Mouse (Mus musculus) heart, embryonic 16.5 days (tissue): ENCODE measurements around the gene Bmp7. TPM values are rescaled to one million over a fixed set of nuclear protein-coding genes. Genes with fewer than 3 reads are reported as not detected.

Experiments
- ATAC-seq: fragments of 200-750 bp; cut with Nextera tagmentation; replicated peaks from 2 replicates; pipeline ENCODE4 v1.8.0; 2017; ENCODE audit warnings: moderate number of reproducible peaks; ENCODE audit not compliant: insufficient read depth, low FRiP score; ENCODE audit errors: extremely low read depth
- H3K27ac ChIP-seq: fragments of 300-500 bp; sonication (generic); 2 replicates; pipeline ENCODE4 v1.5.1; 2014; ENCODE audit warnings: mild to moderate bottlenecking, low read length, control low read depth, moderate library complexity
- H3K27me3 ChIP-seq: fragments of 300-500 bp; sonication (generic); 2 replicates; pipeline ENCODE4 v1.6.1; 2014; ENCODE audit warnings: low read length, mixed read lengths; ENCODE audit not compliant: control insufficient read depth, insufficient read depth
- H3K36me3 ChIP-seq: fragments of 300-500 bp; sonication (generic); 2 replicates; pipeline ENCODE4 v1.6.1; 2014; ENCODE audit not compliant: control insufficient read depth, insufficient read depth
- H3K4me1 ChIP-seq: fragments of 300-500 bp; sonication (generic); 2 replicates; pipeline ENCODE4 v1.6.1; 2014; ENCODE audit warnings: low read length, mixed read lengths; ENCODE audit not compliant: control insufficient read depth, insufficient read depth
- H3K4me2 ChIP-seq: fragments of 300-500 bp; sonication (generic); 2 replicates; pipeline ENCODE4 v1.6.1; 2014; ENCODE audit warnings: low read depth, mild to moderate bottlenecking, control low read depth, low read length
- H3K4me3 ChIP-seq: fragments of 300-500 bp; sonication (generic); 2 replicates; pipeline ENCODE4 v1.5.1; 2014; ENCODE audit warnings: mild to moderate bottlenecking, control low read depth, low read length
- H3K9ac ChIP-seq: fragments of 300-500 bp; sonication (generic); 2 replicates; pipeline ENCODE4 v1.6.1; 2014; ENCODE audit warnings: low read length, control low read depth
- H3K9me3 ChIP-seq: fragments of 300-500 bp; sonication (generic); replicated peaks from 2 replicates; pipeline ENCODE4 v1.6.1; 2016; ENCODE audit warnings: low read length; ENCODE audit not compliant: control insufficient read depth
- WGBS: fragments of 180-500 bp; shearing (Covaris S2); extraction: QIAGEN DNeasy Blood & Tissue Kit; methylation state at CpG from one replicate; pipeline ENCODE4 v1.1.7; 2014; 5-methylcytosine and 5-hydroxymethylcytosine counted together
- polyA plus RNA-seq: library from polyadenylated mRNA; unstranded; fragments of >200 nt; fragmentation: Nextera tagmentation; extraction: Ambion mirVana; gene quantifications from 2 replicates; pipeline ENCODE4 v1.2.1, GENCODE M21; 2015

Bmp7 gene
- polyA plus RNA-seq, 1 experiment from 2014 or later = 33.3 TPM

DNA sequence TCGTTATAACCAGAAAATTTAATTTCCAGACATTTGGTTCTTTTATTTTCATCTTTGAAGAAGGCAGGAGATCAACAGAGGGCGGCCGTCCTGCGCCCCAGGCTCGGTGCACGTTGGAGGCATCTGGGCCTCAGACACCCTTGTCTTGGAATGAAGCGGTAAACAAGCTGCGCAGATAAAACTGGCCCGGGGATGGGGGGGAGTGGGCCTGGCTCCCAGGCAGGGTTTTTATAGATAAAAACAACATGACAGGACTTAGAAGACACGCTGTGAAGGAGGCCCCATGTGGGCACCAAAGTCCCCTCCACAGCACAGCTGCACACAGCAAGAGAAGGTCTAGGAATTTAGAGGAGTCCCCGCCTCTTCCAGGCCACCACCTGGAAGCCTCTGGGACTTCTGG lies 10.6 kb upstream of the Bmp7 start:
- no peak overlapping the region for H3K4me3 ChIP-seq
- 23% methylated on average over 11 of the region's 11 CpGs for WGBS
- no peak for ATAC-seq

DNA sequence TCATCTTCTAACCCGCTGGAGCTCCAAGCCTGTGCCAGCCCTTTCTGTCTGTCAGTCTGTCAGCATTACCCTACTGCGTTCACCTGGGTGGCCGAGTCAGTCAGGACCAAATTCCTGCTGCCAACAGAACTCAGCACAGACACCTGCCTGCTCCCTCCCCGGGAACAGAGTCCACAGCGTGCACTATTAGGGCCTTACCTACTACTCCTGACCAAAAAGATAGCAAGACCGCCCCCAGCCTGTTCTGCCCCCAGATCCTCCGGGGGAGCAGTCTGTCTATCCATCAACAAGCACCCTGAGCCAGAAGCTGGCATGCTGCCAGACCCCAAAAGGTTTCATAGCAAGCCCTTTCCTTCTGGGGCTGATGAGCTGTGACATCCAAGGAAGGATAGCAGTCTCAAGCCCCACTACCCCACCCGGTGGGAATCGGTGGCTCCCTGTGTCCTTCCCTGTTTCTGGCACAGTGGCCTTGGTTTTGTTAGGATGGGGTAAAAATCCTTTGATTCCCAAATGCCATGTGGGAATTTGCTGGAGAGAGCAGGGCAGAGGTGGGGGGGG lies 10.1 kb upstream of the Bmp7 start:
- H3K9ac ChIP-seq = peak overlapping the region; percentile 50
- no peak for ATAC-seq

More for the DNA sequence above, 10.6 kb upstream of the Bmp7 start:
- H3K4me1 ChIP-seq = peaks cover 17% of the 10 kb centered on the region
- 0 out of 2 replicates have a peak, but pooled peaks cover 3% of the 10 kb centered on the region for H3K9me3 ChIP-seq
- no peaks in the 10 kb centered on the region for H3K36me3 ChIP-seq
- no peak overlapping the region; the same call in 1 of the 2 replicates for H3K27ac ChIP-seq
- H3K9ac ChIP-seq = no peak overlapping the region
- no peaks in the 10 kb centered on the region for H3K27me3 ChIP-seq
- H3K4me2 ChIP-seq = no peak overlapping the region

DNA sequence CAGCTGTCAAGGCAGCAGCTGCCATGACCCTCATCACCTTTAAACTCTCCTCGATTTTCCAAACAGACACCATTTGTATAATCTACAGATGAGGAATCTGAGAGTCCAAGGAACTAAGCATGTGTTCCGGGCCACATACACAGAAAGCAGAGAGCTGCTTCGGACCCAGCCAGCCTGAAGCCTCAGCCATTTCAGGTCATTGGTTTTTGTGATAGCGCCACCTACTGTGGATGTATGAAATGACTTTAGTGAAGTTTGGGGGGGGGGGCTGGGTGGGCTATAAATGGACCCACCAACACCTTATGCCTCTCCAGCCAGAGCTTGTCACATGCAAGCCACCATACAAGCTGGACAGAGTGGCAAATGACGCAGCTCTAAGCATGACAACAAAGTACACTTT lies 8.9 kb upstream of the Bmp7 start:
- ATAC-seq = no peak
- Histone ChIP-seq H3K9me3 (0 out of 2 replicates have a peak, but pooled peaks cover 3% of the 10 kb centered on the region), H3K27ac (no peak overlapping the region), H3K27me3 (no peaks in the 10 kb centered on the region; the same call in 1 of the 2 replicates), H3K9ac (0 out of 2 replicates have a peak overlapping the region, but pooled peaks have one; percentile 29), H3K36me3 (no peaks in the 10 kb centered on the region), H3K4me3 (no peak overlapping the region), H3K4me2 (no peak overlapping the region), H3K4me1 (peaks cover 17% of the 10 kb centered on the region)
- 31% methylated on average over 5 of the region's 5 CpGs for WGBS

More for the DNA sequence above, 10.1 kb upstream of the Bmp7 start:
- 44% methylated on average over 9 of the region's 9 CpGs for WGBS
- Histone ChIP-seq H3K27ac (no peak overlapping the region; the same call in 1 of the 2 replicates), H3K9me3 (0 out of 2 replicates have a peak, but pooled peaks cover 3% of the 10 kb centered on the region), H3K36me3 (no peaks in the 10 kb centered on the region), H3K4me2 (no peak overlapping the region), H3K27me3 (no peaks in the 10 kb centered on the region; the same call in 1 of the 2 replicates), H3K4me1 (peaks cover 17% of the 10 kb centered on the region), H3K4me3 (no peak overlapping the region)

DNA sequence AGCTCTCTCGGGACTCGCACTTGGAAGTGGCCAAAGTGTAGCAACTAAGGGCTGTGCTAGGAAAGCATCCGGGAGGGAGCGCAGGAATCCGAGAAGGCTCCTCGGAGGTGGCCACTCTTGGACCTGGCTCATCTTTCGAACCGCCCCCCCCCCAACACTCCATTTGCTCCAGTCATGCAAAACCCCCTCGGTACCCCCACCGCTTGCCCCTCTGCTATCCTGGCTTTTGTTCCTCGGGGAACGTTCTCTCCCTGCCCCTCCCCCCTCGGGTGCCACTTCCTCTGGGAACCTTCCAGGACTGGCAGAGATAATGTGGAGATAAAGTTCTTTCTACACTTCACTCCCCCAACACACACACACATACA lies 660 bp upstream of the Bmp7 start:
- H3K9ac ChIP-seq = peak overlapping the region; percentile 86
- no peaks in the 10 kb centered on the region for H3K36me3 ChIP-seq
- ATAC-seq = no peak
- H3K27me3 ChIP-seq = peaks cover 27% of the 10 kb centered on the region
- H3K4me3 ChIP-seq = peak overlapping the region; percentile 79
- H3K27ac ChIP-seq = 0 out of 2 replicates have a peak overlapping the region, but pooled peaks have one; percentile 94
- WGBS = 2% methylated on average over 12 of the region's 13 CpGs
- H3K9me3 ChIP-seq = no peaks in the 10 kb centered on the region
- peak overlapping the region; percentile 90 for H3K4me2 ChIP-seq
- H3K4me1 ChIP-seq = peaks cover 21% of the 10 kb centered on the region

DNA sequence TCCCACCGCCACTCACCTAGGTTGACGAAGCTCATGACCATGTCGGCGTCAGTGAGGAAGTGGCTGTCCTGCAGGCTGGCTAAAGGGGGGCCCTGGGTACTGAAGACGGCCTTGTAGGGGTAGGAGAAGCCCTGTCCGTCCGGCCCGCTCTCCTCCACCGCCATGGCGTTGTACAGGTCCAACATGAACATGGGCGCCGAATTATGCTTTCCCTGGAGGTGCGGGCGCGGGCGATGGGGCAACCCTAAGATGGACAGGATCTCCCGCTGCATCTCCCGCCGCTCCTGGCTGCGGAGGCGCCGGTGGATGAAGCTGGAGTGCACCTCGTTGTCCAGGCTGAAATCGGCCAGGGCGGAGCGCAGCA lies 500 bp downstream of the Bmp7 start:
- ATAC-seq = no peak
- 0% methylated on average over 26 of the region's 26 CpGs for WGBS
- peaks cover 32% of the 10 kb centered on the region for H3K4me1 ChIP-seq

DNA sequence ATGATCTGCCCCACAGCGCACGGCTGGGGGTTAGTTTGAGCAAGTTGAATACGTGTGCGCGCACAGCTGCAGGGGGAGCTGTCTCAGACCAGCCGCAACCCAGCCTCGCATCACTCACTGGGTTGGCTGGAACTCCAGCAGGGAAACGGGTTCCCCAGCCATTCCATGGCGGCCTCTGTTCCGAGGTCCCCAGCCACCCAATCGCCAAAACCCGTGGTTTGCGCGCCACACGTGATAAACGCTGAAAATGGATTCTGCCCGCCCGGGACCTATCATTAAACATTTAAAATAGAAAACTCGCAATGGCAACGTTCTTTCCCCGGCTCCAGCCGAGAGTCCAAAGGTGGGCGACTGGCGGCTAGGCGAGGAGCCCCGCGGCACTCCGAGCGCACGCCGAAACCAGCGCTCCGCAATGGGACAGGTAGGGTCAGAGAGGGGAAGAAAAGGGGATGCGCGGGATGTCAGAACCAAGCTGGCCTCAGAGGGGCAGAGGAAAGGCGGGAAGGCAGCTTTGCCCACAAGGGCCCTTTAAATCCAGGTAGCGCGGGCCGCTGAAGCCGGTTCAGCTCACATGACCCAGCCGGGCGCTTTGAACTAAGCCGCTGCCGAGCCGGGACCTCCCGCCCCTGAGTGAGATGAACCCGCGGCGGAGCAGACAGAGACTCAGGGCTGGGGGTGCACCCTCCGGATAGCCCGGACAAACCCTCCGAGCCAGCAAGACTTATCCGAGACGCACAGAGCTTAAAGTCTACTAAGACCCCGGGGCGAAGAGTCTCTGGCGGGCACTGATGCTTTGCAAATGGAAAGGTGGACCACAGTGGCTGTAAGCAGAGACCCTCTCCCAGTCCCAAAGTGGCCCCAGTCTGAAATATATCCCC lies 1.1 kb downstream of the Bmp7 start:
- WGBS = 1% methylated on average over 57 of the region's 57 CpGs
- no peaks in the 10 kb centered on the region for H3K36me3 ChIP-seq
- peak overlapping the region; percentile 79 for H3K4me3 ChIP-seq
- H3K27ac ChIP-seq = peak overlapping the region; percentile 94
- ATAC-seq = no peak
- H3K9me3 ChIP-seq = no peaks in the 10 kb centered on the region
- peak overlapping the region; percentile 90 for H3K4me2 ChIP-seq
- H3K4me1 ChIP-seq = peaks cover 38% of the 10 kb centered on the region
- peaks cover 31% of the 10 kb centered on the region for H3K27me3 ChIP-seq
- H3K9ac ChIP-seq = peak overlapping the region; percentile 86

More for the DNA sequence above, 500 bp downstream of the Bmp7 start:
- Histone ChIP-seq H3K4me3 (peak overlapping the region; percentile 79), H3K9ac (peak overlapping the region; percentile 86), H3K27me3 (peaks cover 31% of the 10 kb centered on the region), H3K27ac (peak overlapping the region; percentile 94), H3K9me3 (no peaks in the 10 kb centered on the region), H3K4me2 (peak overlapping the region; percentile 90), H3K36me3 (no peaks in the 10 kb centered on the region)

DNA sequence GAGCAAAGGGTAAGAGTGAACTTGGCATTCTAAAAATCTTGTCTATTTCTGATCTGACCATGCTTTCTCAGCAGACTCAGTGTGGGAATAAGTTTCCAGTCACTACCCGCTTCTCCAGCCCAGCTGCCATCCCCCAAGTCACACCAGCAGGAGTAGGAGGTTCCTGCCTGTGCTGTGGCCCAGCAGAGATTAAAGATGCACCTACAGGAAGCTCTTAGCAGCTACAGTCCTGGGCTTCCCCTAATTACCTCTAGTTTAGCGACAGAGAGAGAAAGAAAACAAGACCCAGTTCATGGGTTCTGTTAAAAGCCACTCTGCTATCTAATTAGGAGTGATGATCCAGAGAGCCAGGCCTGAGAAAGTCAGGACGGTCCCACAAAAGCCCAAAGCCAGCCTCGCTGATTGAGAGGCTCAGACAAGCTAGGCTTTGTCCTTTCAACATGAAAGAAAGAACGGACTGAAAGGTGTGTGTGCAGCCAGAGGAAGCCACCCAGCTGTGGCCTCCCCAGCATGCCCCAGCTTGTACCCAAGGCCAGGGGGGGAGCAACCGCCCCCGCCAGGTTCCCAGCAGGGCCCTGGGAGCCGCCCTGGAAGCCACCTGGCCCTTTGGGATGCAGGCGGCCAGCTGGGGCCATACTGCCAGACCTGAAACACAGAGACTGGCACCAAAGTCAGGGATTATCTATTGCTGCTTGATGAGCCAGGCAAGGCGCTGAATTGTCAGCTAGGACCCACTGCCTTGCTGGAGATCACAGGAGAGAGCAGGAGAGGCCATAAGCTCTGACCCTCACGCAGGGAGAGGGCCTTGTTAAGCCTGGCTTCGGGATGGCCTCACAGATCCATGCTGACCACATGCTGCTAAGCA lies 2.6 kb downstream of the Bmp7 start:
- Histone ChIP-seq H3K9ac (peak overlapping the region; percentile 86), H3K4me1 (peaks cover 47% of the 10 kb centered on the region), H3K27me3 (peaks cover 28% of the 10 kb centered on the region), H3K27ac (peak overlapping the region; percentile 94), H3K4me3 (peak overlapping the region; percentile 79), H3K36me3 (no peaks in the 10 kb centered on the region), H3K9me3 (no peaks in the 10 kb centered on the region), H3K4me2 (peak overlapping the region; percentile 90)
- no peak for ATAC-seq
- WGBS = 25% methylated on average over 12 of the region's 12 CpGs

DNA sequence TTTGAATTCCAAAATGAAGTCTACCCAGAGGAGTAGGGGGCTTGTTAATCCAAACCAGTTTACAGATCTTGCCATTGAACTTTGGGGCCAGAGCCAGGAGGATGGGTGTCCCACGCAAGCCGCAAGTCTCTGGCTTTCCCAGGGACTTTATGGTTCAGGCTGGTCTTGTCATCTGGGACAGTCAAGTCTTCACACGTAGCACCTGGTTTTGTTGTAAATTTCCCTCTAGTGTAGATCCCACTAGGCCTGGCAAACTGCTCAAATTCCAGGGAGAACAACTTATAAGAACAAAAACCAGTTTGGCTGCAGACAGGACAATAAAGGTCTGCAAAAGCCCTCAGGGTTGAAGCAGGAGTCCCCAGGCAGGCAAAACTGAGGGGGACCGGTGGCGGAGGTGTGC lies 3.3 kb downstream of the Bmp7 start:
- peak overlapping the region; percentile 79 for H3K4me3 ChIP-seq
- no peaks in the 10 kb centered on the region for H3K36me3 ChIP-seq
- no peak for ATAC-seq
- H3K4me2 ChIP-seq = peak overlapping the region; percentile 90
- peak overlapping the region; percentile 94 for H3K27ac ChIP-seq
- 40% methylated on average over 5 of the region's 5 CpGs for WGBS
- H3K4me1 ChIP-seq = peaks cover 51% of the 10 kb centered on the region
- no peaks in the 10 kb centered on the region for H3K9me3 ChIP-seq
- peak overlapping the region; percentile 86 for H3K9ac ChIP-seq
- H3K27me3 ChIP-seq = peaks cover 24% of the 10 kb centered on the region
